Comparison of ENCODE assay signal across 11 mouse cellular contexts in the genomic region with DNA sequence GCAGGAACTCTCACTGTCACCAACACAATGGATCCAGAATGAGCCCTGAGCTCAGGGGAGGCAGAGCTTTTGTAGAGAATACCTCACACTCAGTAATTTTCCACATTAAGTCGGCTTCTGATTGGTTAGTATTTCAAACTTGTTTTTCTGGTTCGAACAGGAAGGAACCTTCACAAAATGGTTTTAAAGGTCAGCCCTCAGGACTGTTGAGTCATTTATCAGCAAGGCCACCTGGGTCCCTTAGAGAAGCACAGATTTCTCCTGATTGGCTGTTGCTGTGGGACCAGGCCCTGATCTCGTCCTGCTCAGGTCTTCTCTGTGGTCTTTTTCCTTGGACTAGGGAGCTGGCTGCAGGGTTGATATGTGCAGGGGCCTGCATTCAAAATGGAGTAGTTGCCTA. TPM values are rescaled to one million over a fixed set of nuclear protein-coding genes. Genes with fewer than 3 reads are reported as not detected.
DNase-seq lines count a peak whose midpoint lies in the region; ATAC-seq lines count a peak whose summit lies in the region.
"Had no signal": no experiment of that assay in that cellular context is flagged by ENCODE, and none has a peak within 500 bp of the region (broad histone marks: within the 10 kb centered on the region; RNA-seq: fewer than 3 reads in every experiment).

No protein-coding gene starts in this region.

- H3K9ac ChIP-seq in stomach, embryonic 16.5 days (ENCODE audit: low read length) = no peak overlapping the region
- H3K9ac ChIP-seq in forebrain, embryonic 14.5 days (ENCODE audit: low read length) = no peak overlapping the region
- H3K9ac ChIP-seq: limb, embryonic 15.5 days had no signal

- H3K9me3 ChIP-seq in stomach, embryonic 16.5 days (replicated peaks; ENCODE audit: control insufficient read depth, low read length) = no peaks in the 10 kb centered on the region
- no peaks in the 10 kb centered on the region; the same call in 1 of the 2 replicates for H3K9me3 ChIP-seq in forebrain, embryonic 14.5 days (replicated peaks; ENCODE audit: control insufficient read depth, low read length)
- H3K9me3 ChIP-seq: limb, embryonic 15.5 days had no signal

- peak; percentile 89 for ATAC-seq in common myeloid progenitor, adult 5-6 weeks (replicated peaks; ENCODE audit: low read depth, poor library complexity, severe bottlenecking)
- peak; percentile 92 for ATAC-seq in stomach, embryonic 16.5 days (ENCODE audit: insufficient read depth, low FRiP score)
- ATAC-seq in forebrain, embryonic 14.5 days = no peak
- ATAC-seq: Patski had no signal

- no peaks in the 10 kb centered on the region for H3K27me3 ChIP-seq in stomach, embryonic 16.5 days (ENCODE audit: control insufficient read depth, insufficient read depth, low read length)
- no peaks in the 10 kb centered on the region for H3K27me3 ChIP-seq in forebrain, embryonic 14.5 days (replicated peaks; ENCODE audit: control insufficient read depth, insufficient read depth, low read length)
- H3K27me3 ChIP-seq: limb, embryonic 15.5 days; Patski had no signal

- peak; percentile 11 for DNase-seq in lung, postnatal 36 days
- no peak for DNase-seq in lung, postnatal 14 days
- peak; percentile 47 for DNase-seq in kidney, adult 9 months
- no peak for DNase-seq in adipocyte (ENCODE audit: low spot score)
- DNase-seq in layer of hippocampus, postnatal 25 days (ENCODE audit: extremely low spot score in 1 of 2, low spot score in 1 of 2) = no peak
- DNase-seq in forebrain, embryonic 14.5 days (ENCODE audit: low spot score) = no peak
- DNase-seq: thymus, postnatal 36 days had no signal

- H3K36me3 ChIP-seq in stomach, embryonic 16.5 days (ENCODE audit: control insufficient read depth, insufficient read depth, low read length) = no peaks in the 10 kb centered on the region
- H3K36me3 ChIP-seq in forebrain, embryonic 14.5 days (ENCODE audit: control insufficient read depth, insufficient read depth, low read length) = no peaks in the 10 kb centered on the region
- H3K36me3 ChIP-seq: limb, embryonic 15.5 days had no signal

- H3K4me2 ChIP-seq in stomach, embryonic 16.5 days (ENCODE audit: low read depth, low read length) = no peak overlapping the region
- no peak overlapping the region for H3K4me2 ChIP-seq in forebrain, embryonic 14.5 days (ENCODE audit: low read length)
- H3K4me2 ChIP-seq: limb, embryonic 15.5 days had no signal

- H3K27ac ChIP-seq in stomach, embryonic 16.5 days (ENCODE audit: low read length) = peak overlapping the region; percentile 85
- no peak overlapping the region for H3K27ac ChIP-seq in forebrain, embryonic 14.5 days (ENCODE audit: low read depth, low read length)
- H3K27ac ChIP-seq: limb, embryonic 15.5 days had no signal

- no peaks in the 10 kb centered on the region; the same call in 1 of the 2 replicates for H3K4me1 ChIP-seq in stomach, embryonic 16.5 days (ENCODE audit: control insufficient read depth, insufficient read depth, low read length)
- H3K4me1 ChIP-seq in forebrain, embryonic 14.5 days (ENCODE audit: control insufficient read depth, insufficient read depth, low read length) = no peaks in the 10 kb centered on the region
- H3K4me1 ChIP-seq: limb, embryonic 15.5 days had no signal

- no peak overlapping the region for H3K4me3 ChIP-seq in stomach, embryonic 16.5 days (replicated peaks; ENCODE audit: low read length)
- H3K4me3 ChIP-seq in forebrain, embryonic 14.5 days (ENCODE audit: low read depth, low read length) = no peak overlapping the region
- H3K4me3 ChIP-seq: limb, embryonic 15.5 days had no signal

- WGBS in stomach, embryonic 16.5 days = 45% methylated on average over 3 of the region's 3 CpGs
- WGBS in forebrain, embryonic 14.5 days = 60% methylated on average over 3 of the region's 3 CpGs

RNA-seq across cellular contexts. Expression of gene Ap3b1, which starts 30.7 kb away (rescaled TPM):
- 103 and 133 TPM in 2 replicates for total RNA-seq in common myeloid progenitor, adult 5-6 weeks (2017)
- 46.3 and 47.3 TPM in 2 replicates for polyA plus RNA-seq in stomach, embryonic 16.5 days (2015; fragmentation: Nextera tagmentation; extraction: Ambion mirVana)
- 10 to 100 TPM; 51.4 to 57.4 TPM for total RNA-seq in layer of hippocampus, postnatal 25 days (2021)
- polyA plus RNA-seq in forebrain, embryonic 14.5 days (2014; fragmentation: Nextera tagmentation; extraction: Ambion mirVana) = 24.2 and 30.4 TPM in 2 replicates

RNA-seq across cellular contexts. Expression of gene Scamp1, which starts 42.4 kb away (rescaled TPM):
- total RNA-seq in common myeloid progenitor, adult 5-6 weeks (2017) = 8.9 and 12.9 TPM in 2 replicates
- 47.7 and 52.5 TPM in 2 replicates for polyA plus RNA-seq in stomach, embryonic 16.5 days (2015; fragmentation: Nextera tagmentation; extraction: Ambion mirVana)
- 100 to 1,000 TPM; 179 TPM for total RNA-seq in layer of hippocampus, postnatal 25 days (2021)
- polyA plus RNA-seq in forebrain, embryonic 14.5 days (2014; fragmentation: Nextera tagmentation; extraction: Ambion mirVana) = 58.5 and 85.3 TPM in 2 replicates

Comparison
In these comparisons a context has a peak if more than half of its experiments do, and no peak if none do; other contexts are left out.
1. DNase-seq: peak in lung, postnatal 36 days (single experiment) and kidney, adult 9 months (single experiment); none in lung, postnatal 14 days (single experiment), adipocyte (single experiment), layer of hippocampus, postnatal 25 days (0 of 2) and forebrain, embryonic 14.5 days (single experiment).
2. RNA of gene Scamp1, which starts 42.4 kb away (total RNA-seq): 179 TPM in layer of hippocampus, postnatal 25 days; 8.9 to 12.9 TPM in common myeloid progenitor, adult 5-6 weeks; every median in the first group is over 10 times any median in the second.